Mouse (Mus musculus) bone marrow, adult 2 months (tissue): ENCODE measurements around the gene Pcyox1. TPM values are rescaled to one million over a fixed set of nuclear protein-coding genes. Genes with fewer than 3 reads are reported as not detected.

Experiments used
- H3K27ac ChIP-seq: fragments of 200-500 bp; 2 replicates; pipeline ENCODE4 v1.5.1; 2012; ENCODE audit warnings: low read depth, mild to moderate bottlenecking, control low read depth, inconsistent platforms, low read length; ENCODE audit not compliant: control insufficient read depth, poor library complexity, insufficient read depth
- H3K4me1 ChIP-seq: fragments of 200-500 bp; 2 replicates; pipeline ENCODE4 v1.6.1; 2011; ENCODE audit warnings: low read length; ENCODE audit not compliant: control insufficient read depth, insufficient read depth
- H3K4me3 ChIP-seq: fragments of 200-500 bp; replicated peaks from 2 replicates; pipeline ENCODE3; 2011; ENCODE audit warnings: mild to moderate bottlenecking, low read depth, low read length, control low read depth; ENCODE audit not compliant: control insufficient read depth
- CTCF ChIP-seq: fragments of 200-500 bp; IDR thresholded peaks from 2 replicates; pipeline ENCODE4 v1.5.1; 2011; ENCODE audit warnings: low read length, control low read depth; ENCODE audit not compliant: control insufficient read depth, insufficient read depth
- POLR2A ChIP-seq: fragments of 200-500 bp; IDR thresholded peaks from 2 replicates; pipeline ENCODE4 v1.6.1; 2011; ENCODE audit warnings: low read depth, mild to moderate bottlenecking, control low read depth, low read length, borderline replicate concordance; ENCODE audit not compliant: control insufficient read depth
- WGBS: fragments of 180-500 bp; shearing (Covaris S2); methylation state at CpG from one replicate; pipeline ENCODE4 v1.1.7; 2018; 5-methylcytosine and 5-hydroxymethylcytosine counted together
- polyA plus RNA-seq: library from polyadenylated mRNA; stranded (reverse); fragments of >200 nt; gene quantifications from 2 replicates; pipeline ENCODE4 v1.2.4, GENCODE M21; 2011; ENCODE audit warnings: low replicate concordance; ENCODE audit not compliant: missing spikeins, insufficient read depth, insufficient read length

Pcyox1 gene
- polyA plus RNA-seq, 1 experiment: 22.8 TPM

DNA sequence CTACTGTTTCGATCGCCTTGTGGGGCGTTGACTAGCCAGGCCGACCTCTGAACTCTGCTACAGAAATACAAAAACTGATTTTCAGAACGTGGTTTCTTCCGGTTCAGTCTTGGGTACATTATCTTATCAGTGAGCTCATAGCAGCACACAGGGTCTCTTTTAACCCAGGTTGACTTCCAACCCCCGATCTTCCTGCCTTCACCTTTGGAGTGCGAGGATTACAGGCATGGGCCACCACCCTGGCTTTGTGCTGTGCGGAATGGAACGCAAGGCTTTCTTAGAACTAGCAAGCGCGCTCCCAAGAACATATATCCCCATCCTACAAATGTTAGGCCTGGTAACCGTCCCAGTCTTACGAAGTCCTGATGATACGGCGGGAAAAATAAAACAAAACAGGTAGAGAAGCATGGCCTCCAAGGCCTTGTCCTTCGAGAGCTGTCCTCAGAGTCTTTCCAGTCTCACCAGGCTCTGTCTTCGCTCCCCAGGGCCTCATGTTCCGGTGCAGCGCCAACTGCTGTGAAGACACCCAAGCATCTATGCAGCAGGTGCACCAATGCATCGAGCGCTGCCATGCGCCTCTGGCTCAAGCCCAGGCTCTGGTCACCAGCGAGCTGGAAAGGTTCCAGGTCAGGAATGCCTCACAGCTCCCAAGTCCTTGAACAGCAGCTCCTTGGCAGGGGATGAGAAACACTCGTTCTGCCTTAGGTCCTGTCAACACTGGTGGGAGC, 30.7 kb downstream of the Pcyox1 start:
- peaks cover 1% of the 10 kb centered on the region; the same call in 1 of the 2 replicates for H3K4me1 ChIP-seq

DNA sequence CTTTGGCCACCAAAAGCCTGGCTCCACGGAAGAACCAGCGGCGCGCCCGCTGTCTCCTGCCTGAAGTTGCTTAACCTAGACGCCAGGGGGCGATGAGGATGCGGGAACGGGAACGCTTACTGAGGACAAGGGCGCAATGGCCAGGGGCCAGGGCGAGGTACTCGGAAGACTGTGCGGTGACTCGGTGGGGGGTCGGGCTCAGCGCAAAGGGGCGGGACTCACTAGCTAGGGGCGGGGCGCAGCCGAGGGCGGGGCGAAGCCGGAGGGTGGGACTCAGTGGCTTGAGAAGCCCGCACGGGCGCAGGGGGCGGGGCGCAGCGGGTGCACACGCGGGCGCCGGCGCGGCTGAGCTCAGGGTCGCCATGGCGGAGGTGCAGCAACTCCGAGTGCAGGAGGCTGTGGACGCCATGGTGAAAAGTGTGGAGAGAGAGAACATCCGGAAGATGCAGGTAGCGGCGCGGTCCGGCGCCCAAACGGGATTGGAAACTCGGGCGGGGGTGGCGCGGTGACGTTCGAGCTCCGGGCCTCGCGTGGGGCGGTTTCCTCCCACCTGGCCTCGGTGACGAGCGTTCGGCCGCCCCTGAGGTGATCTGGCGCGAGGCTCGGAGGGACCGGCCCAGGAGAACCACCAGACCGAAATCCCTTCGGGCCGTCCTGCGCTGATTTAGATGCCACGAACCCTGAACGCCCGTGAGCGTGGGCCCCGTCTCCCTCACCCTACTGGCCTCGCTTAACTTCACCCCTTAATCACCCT, 31.4 kb downstream of the Pcyox1 start, which contains the start of gene Fam136a:
Gene Fam136a (plus strand): TSS at position 276 of the 754 bp plus-strand sequence.
- under 1% methylated on average over 75 of the region's 76 CpGs for WGBS
- Histone ChIP-seq H3K27ac (peak within 1 kb of the TSS; percentile 30), H3K4me3 (peak within 1 kb of the TSS; percentile 72), H3K4me1 (peaks cover 1% of the 10 kb centered on the region; the same call in 1 of the 2 replicates)
- TF ChIP-seq CTCF (peak; percentile 95), POLR2A (peak; percentile 46; the same call in 1 of the 2 replicates)

More for the DNA sequence above, 30.7 kb downstream of the Pcyox1 start:
- Histone ChIP-seq H3K4me3 (peak overlapping the region; percentile 72), H3K27ac (peak overlapping the region; percentile 30)
- TF ChIP-seq POLR2A (no peak), CTCF (no peak)
- WGBS: 49% methylated on average over 25 of the region's 25 CpGs

DNA sequence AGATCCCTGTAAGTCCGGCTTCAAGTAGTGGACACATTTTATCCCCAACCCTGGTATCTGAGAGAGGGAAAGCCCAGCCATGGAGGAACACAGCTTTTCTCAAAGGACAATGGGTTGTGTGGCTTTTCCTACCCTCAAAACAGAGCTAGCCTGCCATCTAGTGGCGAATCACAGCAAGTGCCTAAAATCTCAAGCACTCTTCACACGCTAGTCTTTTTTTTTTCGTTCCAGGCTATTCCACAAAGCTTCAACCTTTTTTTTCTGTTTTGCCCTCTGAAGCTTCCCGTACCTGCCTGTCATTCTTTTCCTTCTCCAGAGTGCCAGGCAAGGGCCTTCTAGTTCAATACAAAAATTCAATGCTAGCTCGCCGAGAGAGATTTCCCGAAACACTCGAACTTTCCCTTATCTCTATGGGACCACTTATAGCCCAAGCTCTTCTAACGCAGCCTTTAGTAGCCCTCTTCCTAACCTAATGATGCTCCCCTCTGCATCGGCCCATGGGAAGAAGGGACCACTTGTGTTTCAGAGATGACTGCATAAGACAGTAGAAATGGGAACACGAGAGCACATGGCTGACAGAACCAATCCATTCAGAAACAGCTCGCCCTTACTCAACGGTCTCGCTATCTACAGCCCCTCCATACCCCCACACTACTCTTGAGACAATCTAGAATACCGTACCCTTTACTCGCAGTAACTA, 32.4 kb downstream of the Pcyox1 start:
- 1% methylated on average over 17 of the region's 17 CpGs for WGBS
- Histone ChIP-seq H3K4me3 (peak overlapping the region; percentile 72), H3K27ac (no peak overlapping the region), H3K4me1 (no peaks in the 10 kb centered on the region; the same call in 1 of the 2 replicates)
- TF ChIP-seq POLR2A (no peak), CTCF (peak; percentile 73)

- H3K27ac ChIP-seq: no peak overlapping the region
- no peaks in the 10 kb centered on the region; the same call in 1 of the 2 replicates for H3K4me1 ChIP-seq
- TF ChIP-seq CTCF: no peak
- TF ChIP-seq POLR2A: no peak
- H3K4me3 ChIP-seq: no peak overlapping the region
- WGBS: 82% methylated on average over 7 of the region's 7 CpGs
These were observed 35.6 kb downstream of the Pcyox1 start for GRCm38 (mm10) chr6:86361373-86361772.

DNA sequence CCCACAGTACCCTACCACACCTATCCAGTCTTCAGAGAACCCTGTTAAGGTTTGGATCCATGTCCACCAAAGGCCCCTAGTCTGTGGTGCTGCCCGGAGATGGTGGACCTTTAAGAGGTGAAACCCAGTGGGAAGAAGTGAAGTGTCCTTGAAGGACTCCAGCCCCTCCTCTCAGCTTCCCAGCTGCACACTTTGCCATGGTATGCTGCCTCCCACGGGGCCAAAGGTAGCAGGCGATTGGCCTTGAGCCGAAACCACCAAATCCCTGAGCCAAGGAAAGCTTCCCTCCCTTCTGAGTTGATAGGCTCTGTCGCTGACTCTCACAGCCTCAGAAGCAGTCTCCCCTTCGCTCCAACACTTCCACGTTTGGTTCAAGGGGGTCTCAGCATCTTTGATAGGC, 36.3 kb downstream of the Pcyox1 start:
- Histone ChIP-seq H3K4me3 (no peak overlapping the region), H3K27ac (no peak overlapping the region), H3K4me1 (no peaks in the 10 kb centered on the region)
- TF ChIP-seq CTCF (no peak), POLR2A (no peak)
- WGBS: 70% methylated on average over 7 of the region's 7 CpGs

GRCm38 (mm10) chr6:86356956-86357355, 40.0 kb downstream of the Pcyox1 start:
- H3K27ac ChIP-seq: no peak overlapping the region
- TF ChIP-seq CTCF (no peak), POLR2A (no peak)

DNA sequence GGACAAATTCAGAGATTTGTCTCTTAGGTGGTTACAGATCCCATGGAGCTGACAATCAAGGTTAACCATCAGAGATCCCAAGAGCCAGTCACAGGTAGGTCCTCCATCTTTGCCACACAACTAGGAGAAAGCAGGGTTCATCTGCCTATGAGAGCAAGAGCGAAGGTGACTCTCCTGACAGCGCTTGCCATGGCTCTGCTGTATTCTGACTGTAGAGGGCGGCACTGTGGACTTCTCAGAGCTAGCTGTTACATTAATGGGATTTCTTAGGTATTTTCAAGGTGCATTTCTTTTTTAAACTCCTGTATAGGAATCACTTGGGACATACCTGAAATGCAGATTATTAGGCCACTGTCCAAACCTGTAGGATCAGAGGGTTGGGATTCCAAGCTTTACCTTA, 42.0 kb downstream of the Pcyox1 start:
- no peak for TF ChIP-seq POLR2A
- no peak for TF ChIP-seq CTCF
- WGBS: 78% methylated on average over 3 of the region's 3 CpGs

More at GRCm38 (mm10) chr6:86356956-86357355, 40.0 kb downstream of the Pcyox1 start:
- no peak overlapping the region for H3K4me3 ChIP-seq
- H3K4me1 ChIP-seq: no peaks in the 10 kb centered on the region
- WGBS: 45% methylated on average over 9 of the region's 9 CpGs

More for the DNA sequence above, 42.0 kb downstream of the Pcyox1 start:
- H3K4me1 ChIP-seq: no peaks in the 10 kb centered on the region
- H3K4me3 ChIP-seq: no peak overlapping the region
- no peak overlapping the region for H3K27ac ChIP-seq
